In the genomic region with DNA sequence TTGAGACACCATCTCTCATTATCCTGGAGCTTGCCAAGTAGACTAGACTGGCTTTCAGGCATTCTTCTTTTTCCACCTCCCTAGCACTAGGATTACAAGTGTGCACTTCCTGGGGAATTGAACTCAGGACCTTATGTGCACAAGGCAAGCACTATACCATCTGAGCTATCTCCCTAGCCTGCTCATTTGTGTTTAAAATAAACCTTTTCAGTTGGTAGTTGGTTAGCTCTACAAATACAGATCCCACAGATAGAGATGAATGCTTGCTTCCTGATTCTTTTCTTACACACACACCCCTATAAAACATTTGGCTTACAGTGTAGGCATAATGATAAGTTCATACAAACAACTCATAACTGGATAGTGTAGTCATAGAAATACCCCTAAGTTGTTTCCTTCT, we compare ENCODE assay signal across 14 mouse cellular contexts.
"Had no signal": no experiment of that assay in that cellular context is flagged by ENCODE, and none has a peak within 500 bp of the region (broad histone marks: within the 10 kb centered on the region; RNA-seq: fewer than 3 reads in every experiment).

No protein-coding gene starts in this region.

- H3K4me3 ChIP-seq: megakaryocyte, embryonic 14.5 days; midbrain, embryonic 12.5 days; midbrain, embryonic 15.5 days; neural tube, embryonic 12.5 days; stomach, embryonic 15.5 days had no signal

- DNase-seq: lung, adult 18-20 months; lung, embryonic 14.5 days; lung, postnatal 10 days; lung, postnatal 4 days; right cerebral cortex, postnatal 14 days; thymus, adult 2 months; thymus, postnatal 25 days; thymus, postnatal 4 days had no signal

- H3K4me1 ChIP-seq: megakaryocyte, embryonic 14.5 days; neural tube, embryonic 12.5 days; stomach, embryonic 15.5 days had no signal

- H3K9ac ChIP-seq: lung, embryonic 14.5 days; midbrain, embryonic 12.5 days; midbrain, embryonic 15.5 days; neural tube, embryonic 12.5 days; stomach, embryonic 15.5 days had no signal

- H3K9me3 ChIP-seq: megakaryocyte, embryonic 14.5 days; midbrain, embryonic 12.5 days; midbrain, embryonic 15.5 days; neural tube, embryonic 12.5 days; stomach, embryonic 15.5 days had no signal

- H3K27ac ChIP-seq: midbrain, embryonic 12.5 days; midbrain, embryonic 15.5 days; neural tube, embryonic 12.5 days; stomach, embryonic 15.5 days; stomach, postnatal 0 days had no signal

- H3K4me2 ChIP-seq: lung, embryonic 14.5 days; midbrain, embryonic 12.5 days; midbrain, embryonic 15.5 days; neural tube, embryonic 12.5 days; stomach, embryonic 15.5 days had no signal

- H3K36me3 ChIP-seq: midbrain, embryonic 12.5 days; midbrain, embryonic 15.5 days; neural tube, embryonic 12.5 days; stomach, embryonic 15.5 days had no signal

- H3K27me3 ChIP-seq: megakaryocyte, embryonic 14.5 days; midbrain, embryonic 15.5 days; neural tube, embryonic 12.5 days; stomach, embryonic 15.5 days had no signal
